Mouse (Mus musculus) 3T3-L1 (cell line): ENCODE results near the gene Ephx4.
A peak's percentile ranks its signal among the peaks of the same experiment; 100 is the strongest.
"Not testable (repeated sequence)": the region's sequence is repeated elsewhere in the genome, so short reads cannot be mapped to it uniquely, and the experiment has no call there.

ENCODE experiments used
- DNase-seq: peaks from one replicate; pipeline ENCODE4 v3.0.0-alpha.2; 2015; ENCODE audit warnings: low read depth, low spot score

Gene Ephx4

DNA sequence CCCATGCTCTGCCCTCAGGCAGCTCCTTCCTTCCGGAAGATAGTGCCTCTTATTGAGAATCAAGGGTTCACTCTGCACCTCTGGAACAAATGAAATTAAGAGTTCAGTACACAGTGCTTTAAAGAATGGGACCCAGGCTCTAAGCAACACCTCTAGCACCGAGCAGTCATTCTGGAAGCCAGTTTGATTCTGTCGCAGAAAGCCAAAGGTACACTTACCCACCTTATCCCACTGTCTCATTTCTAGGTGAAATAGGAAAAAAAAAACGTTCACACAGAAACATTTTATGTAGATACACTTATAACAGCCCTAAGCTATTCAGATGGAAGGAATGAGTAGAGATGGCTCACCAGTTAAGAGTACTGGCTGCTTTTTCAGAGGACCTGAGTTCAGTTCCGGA, at the start of gene Ephx4:
TSS of gene Ephx4 (plus strand) at position 301 of the 400 bp plus-strand sequence.
- DNase-seq = no peak

DNA sequence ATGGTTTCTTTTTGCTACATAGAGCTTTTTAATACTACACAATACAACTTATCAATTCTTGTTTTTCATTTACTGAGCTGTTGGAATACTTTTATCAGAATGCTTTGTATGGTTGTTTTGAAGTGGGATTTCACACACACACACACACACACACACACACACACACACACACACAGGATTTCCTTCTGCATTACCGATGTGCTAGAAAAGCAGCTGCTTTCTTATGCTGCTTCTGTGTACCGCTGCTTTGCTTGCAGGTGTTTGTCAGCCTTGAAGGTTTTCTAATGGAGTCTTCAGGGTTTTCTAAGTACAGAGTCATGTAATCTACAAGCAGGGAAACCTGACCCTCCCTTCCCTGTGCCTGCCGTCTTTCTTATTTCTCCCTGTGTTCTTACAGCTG, 48.6 kb upstream of the Ephx4 start:
- DNase-seq = no peak

DNA sequence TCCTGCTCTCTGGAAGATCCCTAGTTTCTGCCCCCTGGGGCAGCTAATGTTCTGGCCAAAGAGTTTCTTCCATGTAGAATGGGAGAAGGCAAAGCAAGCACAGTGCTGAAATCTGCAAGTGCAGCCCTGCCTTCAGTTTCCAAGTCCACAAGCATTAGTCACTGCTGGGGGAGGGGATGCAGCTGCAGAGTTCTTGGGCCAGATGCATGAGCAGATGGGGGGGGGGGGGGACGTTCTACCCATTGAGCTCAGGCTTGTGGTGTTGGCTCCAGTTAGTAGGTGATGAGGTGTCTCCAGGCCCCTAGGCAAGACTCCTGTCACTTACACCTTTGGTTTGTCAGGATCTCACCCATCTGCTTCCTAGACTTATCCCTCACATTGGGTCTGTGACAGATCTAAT, 46.7 kb upstream of the Ephx4 start:
- DNase-seq = peak; percentile 84

DNA sequence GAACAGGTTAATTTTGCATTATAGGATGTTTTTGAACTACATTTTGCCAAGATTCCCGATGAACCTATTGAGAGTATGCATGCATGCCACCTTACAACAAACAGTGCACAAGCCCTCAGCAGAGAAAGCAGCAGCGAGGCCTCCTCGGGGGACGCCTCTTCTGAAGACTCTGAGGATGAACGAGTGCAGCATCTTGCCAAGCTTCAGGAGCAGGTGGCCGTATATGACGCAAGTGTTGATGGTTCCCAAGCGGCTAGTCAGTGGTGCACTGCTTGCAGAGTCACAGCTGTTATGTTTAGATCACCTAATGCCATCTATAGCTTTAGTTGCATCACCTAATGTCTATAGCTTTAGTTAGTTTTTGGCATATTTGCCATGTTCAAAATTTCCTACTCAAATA, 44.8 kb upstream of the Ephx4 start:
- no peak for DNase-seq

DNA sequence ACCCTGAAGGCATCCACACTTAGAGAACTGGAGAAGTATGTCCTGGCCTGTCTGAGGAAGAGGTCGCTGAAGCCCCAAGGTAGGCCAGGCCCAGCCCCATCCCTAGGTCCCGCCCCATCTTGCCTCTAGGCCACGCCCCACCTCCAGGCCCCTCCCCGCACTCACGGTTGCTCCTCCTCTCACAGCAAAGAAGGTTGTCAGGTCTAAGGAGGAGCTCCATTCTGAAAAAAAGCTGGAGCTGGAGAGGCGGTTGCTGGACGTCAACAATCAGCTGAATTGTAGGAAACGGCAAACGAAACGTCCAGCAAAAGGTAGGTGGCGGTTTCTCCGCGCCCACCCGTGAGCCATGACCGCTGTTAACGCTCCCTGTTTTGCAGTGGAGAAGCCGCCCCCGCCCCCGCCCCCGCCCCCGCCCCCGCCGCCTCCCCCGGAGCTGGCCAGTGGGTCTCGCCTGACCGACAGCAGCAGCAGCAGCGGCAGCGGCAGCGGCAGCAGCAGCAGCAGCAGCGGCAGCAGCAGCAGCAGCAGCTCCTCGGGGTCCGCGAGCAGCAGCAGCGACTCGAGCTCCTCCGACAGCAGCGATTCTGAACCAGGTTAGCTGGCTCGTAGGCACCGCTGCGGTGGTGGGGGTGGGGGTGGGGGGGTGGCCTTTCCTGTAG, 43.0 kb upstream of the Ephx4 start:
- peak; percentile 90 for DNase-seq

DNA sequence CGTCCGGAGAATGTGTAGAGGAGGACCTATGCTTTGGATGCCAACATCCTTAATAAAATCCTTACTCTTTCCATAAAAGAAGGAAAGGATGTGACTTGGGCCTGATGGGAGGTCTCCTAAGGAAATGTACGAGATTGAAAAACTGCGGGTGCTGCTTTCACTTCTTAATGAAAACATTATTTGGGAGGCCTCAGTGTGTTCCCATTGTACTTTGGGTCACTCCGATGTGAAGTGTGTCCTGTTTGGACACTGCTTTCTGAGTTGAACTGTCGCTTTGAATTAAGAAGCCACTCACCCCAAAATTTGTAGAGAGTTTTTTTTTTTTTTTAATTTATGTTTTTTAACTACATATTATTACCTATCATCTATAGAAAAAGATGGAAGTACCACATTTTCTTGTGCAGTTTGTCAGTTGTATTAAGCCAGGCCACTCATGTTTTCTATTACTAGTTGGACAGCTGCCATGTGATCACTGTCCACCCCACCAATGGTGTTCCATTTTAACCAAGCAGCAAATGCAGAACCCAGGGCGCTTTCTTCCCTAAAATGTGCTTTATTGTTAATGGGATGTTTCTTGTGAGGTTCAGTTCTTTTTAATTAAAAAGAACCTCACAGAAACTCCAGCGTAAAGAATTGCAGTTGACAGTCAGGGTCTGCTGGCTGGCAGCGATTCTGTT, 42.3 kb upstream of the Ephx4 start:
- peak; percentile 37 for DNase-seq

DNA sequence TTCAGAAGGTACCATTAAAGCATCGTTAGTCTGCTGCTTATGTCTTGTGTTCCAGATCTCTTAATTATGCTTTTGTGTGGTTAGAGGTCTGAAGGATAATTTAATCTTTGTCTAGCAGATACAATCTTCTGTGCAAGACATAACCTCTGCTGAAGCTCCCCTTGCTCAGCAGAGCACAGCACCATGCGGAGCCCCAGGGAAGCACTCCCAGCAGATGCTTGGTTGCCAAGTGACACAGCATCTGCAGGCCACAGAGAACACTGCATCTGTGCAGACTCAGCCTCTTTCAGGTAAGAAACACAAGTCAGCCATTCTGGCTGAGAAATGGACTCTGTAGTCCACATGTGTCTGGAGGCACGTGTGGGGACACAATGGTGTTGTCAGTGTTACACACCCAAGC, 32.5 kb upstream of the Ephx4 start:
- DNase-seq = no peak

DNA sequence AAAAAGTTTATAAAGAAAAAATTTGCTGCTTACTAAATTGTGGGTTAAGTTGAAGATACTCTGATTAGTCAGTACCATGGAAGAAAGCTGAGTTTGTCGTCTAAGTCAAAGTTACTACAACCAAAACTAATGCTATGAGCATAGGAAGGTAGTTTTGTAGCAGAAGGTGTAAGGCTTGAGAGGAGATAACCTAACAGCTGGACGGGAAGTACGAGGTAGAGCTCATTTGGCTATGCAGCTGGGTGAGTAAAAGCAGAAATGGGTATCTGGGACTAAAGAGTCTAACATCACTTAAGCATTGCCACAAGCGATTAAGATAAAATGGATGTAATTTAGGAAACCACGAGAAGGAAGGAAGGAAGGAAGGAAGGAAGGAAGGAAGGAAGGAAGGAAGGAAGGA, 31.2 kb upstream of the Ephx4 start:
- no peak for DNase-seq

DNA sequence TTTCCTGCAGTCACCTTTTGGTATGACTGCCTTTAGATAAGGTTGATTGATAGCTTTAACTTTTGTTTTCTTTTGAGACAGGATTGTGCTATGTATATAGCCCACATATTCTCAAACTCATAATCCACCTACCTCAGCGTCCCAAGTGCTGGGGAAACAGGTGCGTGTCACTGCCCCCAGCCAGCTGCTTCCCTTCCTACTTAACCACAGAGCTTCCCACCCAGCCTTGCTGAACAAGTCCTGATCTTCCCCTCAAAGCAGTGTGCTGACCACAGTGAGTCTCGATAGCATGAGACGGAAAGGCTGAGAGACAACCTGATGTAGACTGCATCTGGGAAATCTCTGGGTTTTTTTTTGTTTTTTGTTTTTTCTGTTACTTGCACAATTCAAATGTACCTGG, 29.3 kb upstream of the Ephx4 start:
- DNase-seq = no peak

DNA sequence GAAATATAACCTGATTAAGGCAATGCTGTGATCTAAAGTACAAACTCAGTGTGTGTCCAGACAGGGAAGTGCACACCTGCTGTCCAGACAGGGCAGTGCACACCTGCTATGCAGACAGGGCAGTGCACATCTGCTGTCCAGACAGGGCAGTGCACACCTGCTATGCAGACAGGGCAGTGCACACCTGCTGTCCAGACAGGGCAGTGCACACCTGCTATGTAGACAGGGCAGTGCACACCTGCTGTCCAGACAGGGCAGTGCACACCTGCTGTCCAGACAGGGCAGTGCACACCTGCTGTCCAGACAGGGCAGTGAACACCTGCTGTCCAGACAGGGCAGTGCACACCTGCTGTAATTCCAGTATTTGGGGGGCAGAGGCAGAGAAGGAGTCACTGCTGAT, 16.1 kb upstream of the Ephx4 start:
- DNase-seq = not testable (repeated sequence)

DNA sequence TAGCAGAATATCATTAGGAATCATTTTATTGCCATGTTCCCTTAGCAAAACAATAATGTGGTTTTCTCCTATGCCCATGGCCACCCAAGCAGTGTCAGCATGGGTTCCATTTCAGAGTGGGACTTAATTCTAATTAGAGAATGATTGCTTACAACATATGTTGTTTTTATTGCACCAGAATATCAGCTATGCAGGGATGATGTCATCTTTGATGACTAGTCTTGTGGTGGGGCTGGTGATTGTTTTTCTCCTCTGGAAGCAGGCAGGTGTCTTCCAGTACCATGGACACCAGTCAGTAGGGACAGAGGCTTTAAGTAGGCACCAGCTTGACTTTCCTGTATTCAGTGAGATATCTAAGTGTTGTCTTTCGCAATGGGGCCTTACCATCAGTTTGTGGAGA, 14.7 kb upstream of the Ephx4 start:
- peak; percentile 43 for DNase-seq

DNA sequence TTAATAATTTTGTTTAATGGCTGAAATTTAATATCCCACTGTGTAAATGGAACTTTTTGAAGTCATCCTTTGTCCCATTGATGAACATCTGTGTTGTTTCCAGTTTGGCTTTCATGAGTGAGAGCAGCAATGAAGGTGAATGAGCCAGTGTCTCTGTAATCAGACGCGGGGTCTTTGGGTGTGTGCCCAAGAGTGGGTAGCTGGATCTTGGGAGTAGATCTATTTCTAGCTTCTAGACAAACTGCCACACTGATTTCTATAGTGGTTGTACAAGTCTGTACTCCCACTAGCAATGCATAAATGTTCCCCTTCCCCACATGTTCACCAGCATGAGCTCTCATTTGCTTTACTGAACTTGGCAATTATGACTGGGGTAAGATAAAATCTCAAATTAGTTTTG, 13.2 kb upstream of the Ephx4 start:
- DNase-seq = no peak

DNA sequence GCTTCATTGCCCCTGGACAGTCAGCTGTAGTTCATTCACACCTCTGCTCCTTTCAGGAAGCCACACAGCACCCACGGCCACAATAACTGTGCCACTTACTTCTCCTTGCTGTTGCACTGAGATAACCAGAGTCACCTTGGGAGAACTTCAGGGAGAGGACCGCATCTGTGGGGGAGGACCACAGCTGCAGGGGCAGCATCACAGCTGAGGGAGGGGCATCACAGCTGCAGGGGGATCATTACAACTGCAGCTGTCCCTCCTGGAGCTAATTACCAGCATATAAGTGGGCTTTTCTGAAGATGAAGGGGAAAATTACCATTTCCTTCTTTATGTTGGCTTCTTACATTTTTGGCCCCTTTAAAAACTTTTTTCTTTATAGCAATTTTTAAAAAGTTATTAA, 8.1 kb upstream of the Ephx4 start:
- DNase-seq = no peak

DNA sequence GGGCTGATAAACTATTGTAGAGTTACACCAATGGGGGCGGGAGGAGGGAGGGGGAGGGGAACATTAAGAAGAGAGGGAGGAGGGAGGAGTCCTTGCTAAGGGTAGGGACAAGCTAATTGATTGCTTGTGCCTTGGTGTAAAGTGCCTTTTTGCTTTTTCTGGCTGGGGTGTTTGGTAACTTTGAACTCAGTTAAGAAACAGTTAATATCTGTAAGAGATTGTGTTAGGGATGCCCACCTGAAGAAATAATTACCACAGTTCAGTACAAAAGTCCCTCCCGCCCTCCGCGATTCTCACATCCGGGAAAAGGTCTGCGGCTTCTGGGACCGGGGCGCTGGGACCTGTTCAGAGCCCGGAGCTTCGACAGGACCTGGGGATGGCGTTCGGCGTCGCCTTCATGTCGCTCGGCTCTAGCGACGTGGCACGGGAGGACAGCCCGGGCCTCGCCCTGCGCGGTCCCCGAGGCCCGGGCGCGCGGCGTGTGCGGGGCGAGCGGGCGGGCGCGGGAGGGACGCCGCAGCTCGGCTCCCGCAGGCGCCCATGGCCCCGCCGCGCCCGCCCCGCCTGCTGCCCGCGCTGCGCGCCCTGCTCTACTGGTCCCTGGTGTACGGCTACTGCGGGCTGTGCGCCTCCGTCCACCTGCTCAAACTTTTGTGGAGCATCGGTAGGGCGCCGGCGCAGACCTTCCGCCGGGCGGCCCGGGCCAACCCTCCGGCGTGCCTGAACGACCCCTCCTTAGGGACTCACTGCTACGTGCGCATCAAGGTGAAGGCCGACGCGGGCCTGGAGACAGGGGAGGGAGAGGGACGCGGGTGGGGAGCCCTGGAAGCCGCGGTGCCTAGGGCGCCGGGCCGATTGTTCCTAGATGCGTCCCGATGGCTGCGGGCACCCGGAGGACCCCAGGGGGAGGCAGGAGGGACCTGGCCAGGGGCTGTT, 743 bp downstream of the Ephx4 start:
- DNase-seq = no peak

DNA sequence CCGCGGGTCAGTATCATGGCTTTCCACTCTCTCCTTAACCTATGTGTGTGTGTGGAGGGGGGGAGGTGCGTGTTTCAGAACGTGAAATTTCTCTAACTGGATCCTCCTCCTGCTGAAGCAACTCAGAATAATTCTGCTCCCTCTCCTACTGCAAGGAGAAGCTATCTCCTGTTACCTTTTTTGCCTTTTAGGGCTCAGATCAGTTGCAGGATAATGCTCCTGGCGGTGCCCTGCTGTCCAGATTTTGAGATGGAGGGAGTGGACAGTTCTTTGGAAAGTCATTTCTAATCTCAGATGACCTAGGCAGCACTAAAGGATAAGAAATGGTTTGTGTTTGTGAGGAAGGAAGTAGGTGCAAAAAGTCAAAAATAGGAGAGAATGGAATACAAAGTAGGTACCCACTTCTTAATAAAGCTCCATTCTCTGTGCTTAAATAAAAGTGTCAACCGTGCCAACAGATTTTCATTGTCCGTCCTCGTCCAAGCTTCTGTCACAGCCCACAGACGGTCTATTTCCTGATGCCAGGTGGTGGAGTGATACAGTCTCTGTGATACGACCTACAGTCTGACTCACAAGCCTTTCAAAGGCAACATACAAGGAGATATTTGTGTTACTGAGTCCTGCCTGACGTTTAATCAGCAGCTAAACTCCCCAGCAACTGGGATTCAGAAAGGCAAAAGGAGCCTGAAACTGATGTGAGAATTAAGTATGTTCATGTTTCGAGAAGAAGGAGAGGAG, 1.6 kb downstream of the Ephx4 start:
- no peak for DNase-seq

DNA sequence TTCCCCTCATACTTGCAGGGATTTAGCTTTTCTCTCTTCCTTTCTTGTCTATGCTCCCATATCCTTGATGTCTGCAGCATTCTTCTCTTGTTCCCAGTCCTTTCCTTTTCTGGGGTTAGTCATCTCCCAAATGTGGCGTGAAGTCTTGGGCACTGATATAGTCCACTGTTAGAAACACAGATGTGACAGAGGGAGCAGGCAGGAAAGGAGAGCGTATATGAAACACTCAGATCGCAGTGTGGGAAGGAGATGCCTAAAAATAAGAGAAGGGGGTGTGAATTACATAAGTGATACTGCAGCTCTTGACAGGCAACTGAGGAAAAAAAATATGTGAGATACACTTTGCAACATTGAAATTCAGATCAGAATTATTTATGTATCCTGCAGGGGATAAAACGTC, 2.8 kb downstream of the Ephx4 start:
- no peak for DNase-seq

DNA sequence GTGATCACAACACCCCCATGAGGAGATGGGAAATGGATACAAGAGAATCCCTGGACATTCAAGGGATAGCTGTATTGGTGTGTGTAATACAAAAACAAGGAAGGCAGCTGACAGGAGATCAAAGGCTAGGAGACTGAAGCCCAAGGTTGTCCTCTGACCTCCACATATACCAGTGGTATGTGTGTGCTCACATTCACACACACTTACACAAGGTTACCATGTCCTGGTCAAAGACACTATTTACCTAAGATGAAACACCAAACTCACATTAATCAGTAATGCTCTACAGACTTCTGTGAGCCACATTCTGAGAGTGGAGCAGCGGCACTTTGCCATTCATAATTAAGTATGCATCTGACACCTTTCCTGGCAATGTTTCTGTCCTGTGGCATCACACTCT, 7.8 kb downstream of the Ephx4 start:
- no peak for DNase-seq

DNA sequence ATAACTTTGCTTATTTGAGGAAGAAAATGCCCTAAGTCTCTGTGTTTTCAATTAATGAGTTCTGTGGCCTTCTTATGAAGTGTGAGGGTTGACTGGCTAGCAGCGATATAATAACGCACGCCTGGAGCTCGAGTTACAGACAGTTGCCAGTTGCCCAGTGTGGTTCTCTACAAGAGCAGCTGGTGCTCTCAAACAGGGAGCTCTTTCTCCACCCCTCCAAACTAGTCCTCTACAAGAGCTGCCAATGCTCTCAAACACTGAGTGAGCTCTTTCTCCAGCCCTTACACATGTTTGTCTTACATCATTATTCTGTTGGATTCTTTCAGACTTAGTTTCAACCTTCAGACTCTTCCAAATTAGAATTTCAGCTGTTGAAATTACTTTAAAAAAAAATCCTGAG, 8.8 kb downstream of the Ephx4 start:
- no peak for DNase-seq

DNA sequence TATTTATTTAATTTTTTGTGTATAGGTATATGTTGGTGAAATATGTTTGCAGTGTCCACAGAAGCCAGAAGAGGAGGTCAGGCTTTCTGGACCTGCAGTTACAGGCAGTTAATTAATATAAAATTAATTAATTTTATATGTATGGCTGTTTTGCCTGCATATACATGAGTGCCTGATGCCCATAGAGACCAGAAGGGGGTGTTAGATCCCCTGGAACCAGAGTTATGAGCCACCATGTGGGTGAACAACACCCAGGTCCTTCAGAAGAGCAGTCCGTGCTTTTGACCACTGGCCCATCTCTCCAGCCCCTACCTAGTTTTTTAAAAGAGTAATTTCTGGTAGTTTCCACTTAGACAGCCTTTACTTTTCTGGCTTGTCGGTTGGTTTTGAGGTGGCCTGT, 9.7 kb downstream of the Ephx4 start:
- no peak for DNase-seq

DNA sequence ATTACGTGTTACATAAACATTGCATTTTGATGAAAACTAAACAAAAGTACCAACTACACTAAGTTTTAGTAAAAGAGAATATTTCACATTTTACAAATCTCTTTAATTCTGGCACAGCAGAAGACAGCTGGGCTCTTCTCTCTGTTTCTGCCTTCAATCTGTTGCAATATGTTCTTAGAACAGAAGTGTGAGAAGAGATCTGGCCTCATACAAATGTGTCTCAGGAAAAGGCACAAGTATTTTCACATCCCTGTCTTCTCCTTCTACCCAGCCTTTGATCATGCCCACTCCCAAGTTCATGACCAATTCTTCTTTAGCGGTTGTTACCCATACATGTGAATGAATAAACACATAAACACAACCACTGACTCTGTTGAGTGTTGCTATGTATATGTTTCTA, 12.6 kb downstream of the Ephx4 start:
- DNase-seq = no peak

DNA sequence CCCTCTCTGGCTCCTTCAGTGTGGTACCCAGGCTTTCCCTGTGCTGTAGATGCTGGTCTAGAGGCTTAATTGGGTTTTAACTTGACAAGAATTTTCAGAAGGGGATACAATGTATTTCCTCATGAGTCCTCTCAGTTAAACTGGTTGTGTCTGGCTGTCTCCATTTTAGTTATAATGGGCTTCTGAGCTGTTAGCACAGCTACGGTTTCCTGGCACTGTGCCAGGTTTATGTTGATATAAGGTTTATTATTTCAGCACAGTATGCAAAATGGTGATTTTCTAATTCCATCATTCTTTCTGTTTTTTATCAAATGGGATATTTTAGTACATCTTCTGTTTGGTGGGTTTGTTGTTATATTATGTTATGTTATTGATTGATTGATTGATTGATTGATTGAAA, 19.1 kb downstream of the Ephx4 start:
- no peak for DNase-seq

DNA sequence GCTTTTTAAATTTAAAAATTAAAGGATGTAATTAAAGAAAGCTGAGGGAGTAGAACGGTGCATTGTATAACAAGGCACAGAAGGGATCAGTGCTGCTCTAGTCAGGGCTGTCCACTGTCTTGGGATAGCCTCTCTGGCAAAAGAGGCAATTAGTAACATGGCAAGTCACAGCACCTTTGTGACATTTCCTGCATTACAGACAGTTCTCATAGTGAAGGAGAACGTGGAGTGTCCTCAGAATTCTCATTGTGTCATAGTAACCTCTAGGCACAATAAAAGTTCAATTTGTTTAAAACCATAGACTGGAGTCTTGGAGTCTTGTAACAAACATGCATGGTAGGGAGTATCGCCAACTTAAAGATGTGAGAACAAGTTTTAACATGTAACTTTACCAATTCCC, 28.7 kb downstream of the Ephx4 start, which contains the start of gene Lpcat2b:
TSS of gene Lpcat2b (plus strand) at position 301 of the 400 bp plus-strand sequence.
- DNase-seq = no peak
